Mouse (Mus musculus) kidney, adult 2 months (tissue): ENCODE results near the gene Sdhc. TPM values are rescaled to one million over a fixed set of nuclear protein-coding genes. Genes with fewer than 3 reads are reported as not detected.

Source experiments
- DNase-seq: peaks from one replicate; pipeline ENCODE4 v3.0.0; 2021
- H3K27ac ChIP-seq: fragments of 200-500 bp; 2 replicates; pipeline ENCODE4 v1.5.1; 2012; ENCODE audit warnings: low read depth, low read length, control low read depth, inconsistent platforms; ENCODE audit not compliant: insufficient read depth
- H3K27me3 ChIP-seq: fragments of 200-500 bp; replicated peaks from 2 replicates; pipeline ENCODE4 v1.6.1; 2012; ENCODE audit warnings: mild to moderate bottlenecking, moderate library complexity, low read length, inconsistent platforms; ENCODE audit not compliant: control insufficient read depth, insufficient read depth
- H3K36me3 ChIP-seq: fragments of 200-500 bp; 2 replicates; pipeline ENCODE4 v1.6.1; 2012; ENCODE audit warnings: mild to moderate bottlenecking, moderate library complexity, low read length, inconsistent platforms; ENCODE audit not compliant: control insufficient read depth, insufficient read depth
- H3K4me1 ChIP-seq: fragments of 200-500 bp; 2 replicates; pipeline ENCODE4 v1.6.1; 2011; ENCODE audit warnings: low read length; ENCODE audit not compliant: control insufficient read depth, insufficient read depth
- H3K4me3 ChIP-seq: fragments of 200-500 bp; 2 replicates; pipeline ENCODE4 v1.5.1; 2011; ENCODE audit warnings: mild to moderate bottlenecking, low read depth, low read length, control low read depth; ENCODE audit not compliant: insufficient read depth
- CTCF ChIP-seq: fragments of 200-500 bp; conservative IDR thresholded peaks from 2 replicates; pipeline ENCODE4 v1.5.1; 2011; ENCODE audit warnings: low read depth, mild to moderate bottlenecking, control low read depth, low read length, moderate library complexity, mixed read lengths; ENCODE audit not compliant: insufficient read depth, insufficient read length
- POLR2A ChIP-seq: fragments of 200-500 bp; IDR thresholded peaks from one replicate; pipeline ENCODE4 v1.6.1; 2011; ENCODE audit warnings: low read depth, low read length, control low read depth
- WGBS: fragments of 180-500 bp; shearing (Covaris S2); methylation state at CpG from one replicate; pipeline ENCODE4 v1.1.7; 2018; 5-methylcytosine and 5-hydroxymethylcytosine counted together
- polyA plus RNA-seq: library from polyadenylated mRNA; depleted of rRNA; stranded (reverse); fragments of >200 nt; gene quantifications from 2 replicates; pipeline ENCODE4 v1.2.3, GENCODE M21; 2012

The Sdhc gene
- polyA plus RNA-seq, 1 experiment, result 951 TPM

DNA sequence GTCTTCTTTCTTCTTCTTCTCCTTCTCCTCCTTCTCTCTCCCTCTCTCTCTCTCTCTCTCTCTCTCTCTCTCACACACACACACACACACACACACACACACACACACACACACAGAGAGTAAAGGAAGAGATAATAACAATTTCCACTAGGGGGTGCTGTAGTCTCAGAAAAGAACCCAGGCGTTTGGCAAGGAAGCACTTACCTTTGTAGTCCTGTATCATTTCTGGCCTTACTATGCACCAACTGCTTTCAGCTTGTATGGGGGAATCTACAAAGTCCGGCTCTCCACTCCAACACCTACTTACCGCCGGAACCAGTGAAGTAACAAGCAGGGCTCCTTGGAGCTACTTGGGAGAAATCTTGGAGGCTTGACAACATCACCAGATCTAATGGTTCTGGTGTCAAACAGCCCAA, 32.1 kb downstream of the Sdhc start:
- H3K27ac ChIP-seq, result no peak overlapping the region
- no peaks in the 10 kb centered on the region for H3K36me3 ChIP-seq
- 4% methylated on average over 4 of the region's 4 CpGs for WGBS
- peak; percentile 87 for DNase-seq
- H3K4me1 ChIP-seq, result no peaks in the 10 kb centered on the region; the same call in 1 of the 2 replicates
- TF ChIP-seq CTCF (peak; percentile 24; the same call in 1 of the 2 replicates), POLR2A (no peak)
- no peak overlapping the region for H3K4me3 ChIP-seq
- H3K27me3 ChIP-seq, result no peaks in the 10 kb centered on the region

- no peak for DNase-seq
- Histone ChIP-seq H3K4me3 (no peak overlapping the region), H3K27me3 (no peaks in the 10 kb centered on the region), H3K4me1 (no peaks in the 10 kb centered on the region; the same call in 1 of the 2 replicates), H3K36me3 (no peaks in the 10 kb centered on the region), H3K27ac (no peak overlapping the region)
- 78% methylated on average over 4 of the region's 4 CpGs for WGBS
- TF ChIP-seq CTCF (no peak), POLR2A (no peak)
Measured at GRCm38 (mm10) chr1:171116280-171116679, 34.1 kb downstream of the Sdhc start.

GRCm38 (mm10) chr1:171113873-171114299, 36.5 kb downstream of the Sdhc start, which contains the start of gene Cfap126:
Gene Cfap126 (plus strand): TSS chr1:171113918.
- Histone ChIP-seq H3K27me3 (no peaks in the 10 kb centered on the region), H3K4me3 (peak within 1 kb of the TSS; percentile 82), H3K36me3 (no peaks in the 10 kb centered on the region), H3K4me1 (peaks cover 3% of the 10 kb centered on the region; the same call in 1 of the 2 replicates), H3K27ac (peak within 1 kb of the TSS; percentile 91)
- 1% methylated on average over 24 of the region's 24 CpGs for WGBS
- DNase-seq, result peak; percentile 95
- TF ChIP-seq CTCF (no peak), POLR2A (peak; percentile 34)

DNA sequence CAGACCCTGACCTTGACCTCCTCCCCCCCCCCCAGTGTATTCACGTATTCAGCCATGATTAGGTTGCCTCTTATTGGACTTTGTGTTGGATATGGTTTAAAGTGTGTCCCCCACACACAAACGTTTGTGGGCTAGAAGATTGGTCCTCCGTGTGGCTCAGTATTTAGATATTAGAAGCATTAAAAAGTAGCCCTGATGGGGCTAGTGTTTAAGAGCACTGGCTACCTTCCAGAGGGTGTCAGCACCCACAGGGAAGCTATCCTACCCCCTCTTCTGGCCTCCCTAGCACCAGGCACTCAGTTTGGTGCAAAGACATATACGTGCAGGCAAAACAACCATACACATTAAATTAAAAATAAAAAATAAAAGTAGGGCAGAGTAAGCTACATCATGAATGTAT, 37.4 kb downstream of the Sdhc start:
- WGBS, result 79% methylated on average over 4 of the region's 4 CpGs
- H3K27ac ChIP-seq, result no peak overlapping the region

GRCm38 (mm10) chr1:171111781-171112575, 38.4 kb downstream of the Sdhc start:
- peak; percentile 73 for DNase-seq
- Histone ChIP-seq H3K27me3 (no peaks in the 10 kb centered on the region), H3K36me3 (no peaks in the 10 kb centered on the region), H3K4me1 (peaks cover 3% of the 10 kb centered on the region; the same call in 1 of the 2 replicates), H3K27ac (peak overlapping the region; percentile 87), H3K4me3 (peak overlapping the region; percentile 71)
- 5% methylated on average over 15 of the region's 15 CpGs for WGBS
- no peak for TF ChIP-seq CTCF
- TF ChIP-seq POLR2A, result no peak

More for the DNA sequence above, 37.4 kb downstream of the Sdhc start:
- DNase-seq, result no peak
- Histone ChIP-seq H3K4me3 (no peak overlapping the region), H3K27me3 (no peaks in the 10 kb centered on the region), H3K36me3 (no peaks in the 10 kb centered on the region), H3K4me1 (peaks cover 3% of the 10 kb centered on the region; the same call in 1 of the 2 replicates)
- TF ChIP-seq POLR2A (no peak), CTCF (no peak)

DNA sequence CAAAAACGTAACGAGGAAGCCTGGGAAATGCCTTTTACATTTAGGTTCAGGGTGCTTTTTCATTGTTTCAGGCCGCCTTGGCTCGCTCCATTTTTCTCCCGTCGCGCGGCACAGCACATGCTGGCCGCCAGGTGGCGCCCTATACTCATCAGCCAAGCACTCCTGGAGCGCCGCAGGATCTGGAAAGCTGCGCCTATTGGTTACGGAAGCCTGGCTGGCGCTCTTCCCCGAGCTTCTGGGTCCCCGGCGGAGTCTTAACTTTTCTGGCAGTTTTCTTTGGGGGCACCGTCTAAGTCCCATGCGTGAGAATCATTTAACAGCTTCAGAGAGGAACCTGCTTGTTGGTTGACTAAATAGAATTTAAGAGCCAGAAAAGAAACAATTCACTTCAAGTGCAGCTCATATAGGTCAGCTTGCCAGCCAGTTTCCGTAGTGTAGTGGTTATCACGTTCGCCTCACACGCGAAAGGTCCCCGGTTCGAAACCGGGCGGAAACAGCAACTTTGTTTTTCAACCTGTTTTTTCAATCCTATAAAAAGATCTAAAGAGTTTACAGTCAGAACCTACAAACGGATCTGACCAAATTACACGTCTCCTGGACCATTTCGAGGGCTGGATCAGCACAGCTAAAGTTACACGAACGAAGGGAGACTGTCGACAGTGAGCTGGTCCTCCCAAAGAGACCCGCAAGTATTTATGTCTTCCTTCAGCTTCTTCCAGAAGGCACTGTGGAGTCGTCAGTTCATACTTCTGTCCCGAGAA, 39.2 kb downstream of the Sdhc start:
- peak overlapping the region; percentile 87 for H3K27ac ChIP-seq
- no peaks in the 10 kb centered on the region for H3K36me3 ChIP-seq
- peak overlapping the region; percentile 71 for H3K4me3 ChIP-seq
- DNase-seq, result peak; percentile 97
- under 1% methylated on average over 38 of the region's 38 CpGs for WGBS
- TF ChIP-seq CTCF (peak; percentile 86), POLR2A (no peak)
- no peaks in the 10 kb centered on the region for H3K27me3 ChIP-seq
- H3K4me1 ChIP-seq, result peaks cover 3% of the 10 kb centered on the region; the same call in 1 of the 2 replicates

DNA sequence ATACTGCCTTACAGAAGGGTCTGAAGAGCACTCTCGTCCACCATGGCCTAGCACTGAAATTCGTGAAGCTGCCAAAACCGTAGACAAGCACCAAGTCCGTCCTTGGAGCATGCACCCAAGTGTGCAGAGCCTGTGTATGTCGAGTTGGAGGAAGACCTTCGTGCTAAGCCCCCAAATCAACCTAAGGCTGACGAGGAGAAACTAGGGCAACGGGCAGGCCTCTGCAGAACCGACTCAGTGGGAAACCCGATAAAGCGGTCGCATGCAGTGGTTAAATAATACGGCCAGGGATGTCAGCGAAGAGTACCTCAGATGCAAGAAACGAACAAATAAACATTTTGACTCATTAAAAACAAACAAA, 39.8 kb downstream of the Sdhc start:
- no peak for TF ChIP-seq POLR2A
- TF ChIP-seq CTCF, result no peak
- H3K27ac ChIP-seq, result no peak overlapping the region
- peaks cover 3% of the 10 kb centered on the region; the same call in 1 of the 2 replicates for H3K4me1 ChIP-seq
- H3K4me3 ChIP-seq, result peak overlapping the region; percentile 71; the same call in 1 of the 2 replicates
- no peak for DNase-seq
- no peaks in the 10 kb centered on the region for H3K36me3 ChIP-seq
- H3K27me3 ChIP-seq, result no peaks in the 10 kb centered on the region
- WGBS, result 32% methylated on average over 15 of the region's 15 CpGs
